Mouse (Mus musculus): ENCODE data around the gene Iqcd.

GRCm38 (mm10) chr5:120566681-120567252 lies 22.0 kb upstream of the Iqcd start:
- TF ChIP-seq CTCF (conservative IDR thresholded peaks at IDR 0.05; ENCODE audit: insufficient read depth, insufficient read length, low read depth, low read length) (no peak), POLR2A (IDR thresholded peaks at IDR 0.05; ENCODE audit: low read depth, low read length) (no peak)
